Mouse (Mus musculus) kidney, postnatal 0 days (tissue): ENCODE measurements at regions not wholly inside any gene's neighbourhood (a gene's known extent, or its start where the extent isn't known, plus 50 kb on each side); places are given as distances from the start of the nearest gene placed in this dataset.

ENCODE experiments used
- ATAC-seq: fragments of 200-750 bp; cut with Nextera tagmentation; replicated peaks from 2 replicates; pipeline ENCODE4 v1.8.0; 2017; ENCODE audit warnings: low read depth, moderate number of reproducible peaks, moderate TSS enrichment, moderate library complexity; ENCODE audit not compliant: low FRiP score
- DNase-seq: peaks from one replicate; pipeline ENCODE4 v3.0.0-alpha.2; 2016; ENCODE audit warnings: low spot score
- H3K27ac ChIP-seq: fragments of 300-500 bp; sonication (generic); 2 replicates; pipeline ENCODE4 v1.5.1; 2014; ENCODE audit warnings: mild to moderate bottlenecking
- H3K27me3 ChIP-seq: fragments of 300-500 bp; sonication (generic); 2 replicates; pipeline ENCODE4 v1.6.1; 2014; ENCODE audit warnings: low read length, mixed read lengths; ENCODE audit not compliant: insufficient read depth
- H3K36me3 ChIP-seq: fragments of 300-500 bp; sonication (generic); 2 replicates; pipeline ENCODE4 v1.6.1; 2014; ENCODE audit warnings: low read length, mixed read lengths; ENCODE audit not compliant: insufficient read depth
- H3K4me1 ChIP-seq: fragments of 300-500 bp; sonication (generic); replicated peaks from 2 replicates; pipeline ENCODE4 v1.6.1; 2014; ENCODE audit warnings: antibody characterized with exemption, low read length, mixed read lengths; ENCODE audit not compliant: insufficient read depth
- H3K4me2 ChIP-seq: fragments of 300-500 bp; sonication (generic); 2 replicates; pipeline ENCODE4 v1.6.1; 2014; ENCODE audit warnings: mild to moderate bottlenecking, low read length, moderate library complexity, mixed read lengths
- H3K4me3 ChIP-seq: fragments of 300-500 bp; sonication (generic); replicated peaks from 2 replicates; pipeline ENCODE4 v1.5.1; 2014; ENCODE audit warnings: low read depth, low read length
- H3K9ac ChIP-seq: fragments of 300-500 bp; sonication (generic); 2 replicates; pipeline ENCODE4 v1.6.1; 2014; ENCODE audit warnings: low read depth, low read length
- H3K9me3 ChIP-seq: fragments of 300-500 bp; sonication (generic); replicated peaks from 2 replicates; pipeline ENCODE4 v1.6.1; 2016; ENCODE audit warnings: low read length, inconsistent platforms, mixed read lengths
- CTCF ChIP-seq: IDR thresholded peaks from 2 replicates; pipeline ENCODE4 v1.5.1; 2016; ENCODE audit warnings: antibody characterized with exemption, low read depth, mild to moderate bottlenecking, moderate library complexity
- WGBS: fragments of 180-500 bp; shearing (Covaris S2); extraction: QIAGEN DNeasy Blood & Tissue Kit; methylation state at CpG from one replicate; pipeline ENCODE4 v1.1.7; 2014; 5-methylcytosine and 5-hydroxymethylcytosine counted together

GRCm38 (mm10) chr16:65672116-65672515, 109.6 kb upstream of the Chmp2b start:
- no peaks in the 10 kb centered on the region for H3K4me1 ChIP-seq
- TF ChIP-seq CTCF: no peak
- no peak overlapping the region for H3K27ac ChIP-seq
- no peak overlapping the region for H3K4me2 ChIP-seq
- H3K27me3 ChIP-seq: no peaks in the 10 kb centered on the region
- ATAC-seq (no peak; the same call in 1 of the 2 replicates), DNase-seq (no peak)
- H3K4me3 ChIP-seq: no peak overlapping the region
- no peak overlapping the region for H3K9ac ChIP-seq
- no peaks in the 10 kb centered on the region for H3K36me3 ChIP-seq
- no peaks in the 10 kb centered on the region for H3K9me3 ChIP-seq
- WGBS: 85% methylated on average over 2 of the region's 2 CpGs

GRCm38 (mm10) chr16:65683089-65683488, 120.6 kb upstream of the Chmp2b start:
- Histone ChIP-seq H3K27me3 (no peaks in the 10 kb centered on the region), H3K9ac (no peak overlapping the region), H3K4me1 (no peaks in the 10 kb centered on the region), H3K36me3 (no peaks in the 10 kb centered on the region), H3K4me2 (no peak overlapping the region), H3K27ac (no peak overlapping the region), H3K9me3 (no peaks in the 10 kb centered on the region), H3K4me3 (no peak overlapping the region)
- DNase-seq: no peak
- no peak for TF ChIP-seq CTCF
- 71% methylated on average over 7 of the region's 7 CpGs for WGBS
- no peak for ATAC-seq

GRCm38 (mm10) chr16:65683703-65684320, 121.3 kb upstream of the Chmp2b start:
- no peak overlapping the region for H3K27ac ChIP-seq
- H3K27me3 ChIP-seq: no peaks in the 10 kb centered on the region
- no peak for TF ChIP-seq CTCF
- no peak overlapping the region for H3K4me3 ChIP-seq
- H3K4me2 ChIP-seq: no peak overlapping the region
- no peak overlapping the region for H3K9ac ChIP-seq
- ATAC-seq: no peak
- no peaks in the 10 kb centered on the region for H3K4me1 ChIP-seq
- H3K9me3 ChIP-seq: no peaks in the 10 kb centered on the region
- no peaks in the 10 kb centered on the region for H3K36me3 ChIP-seq
- no peak for DNase-seq

- ATAC-seq (no peak; the same call in 1 of the 2 replicates), DNase-seq (no peak)
- no peak overlapping the region for H3K4me2 ChIP-seq
- H3K27me3 ChIP-seq: no peaks in the 10 kb centered on the region
- no peaks in the 10 kb centered on the region for H3K36me3 ChIP-seq
- H3K4me3 ChIP-seq: no peak overlapping the region
- 66% methylated on average over 2 of the region's 2 CpGs for WGBS
- H3K27ac ChIP-seq: no peak overlapping the region
- H3K9ac ChIP-seq: no peak overlapping the region
- no peak for TF ChIP-seq CTCF
- H3K9me3 ChIP-seq: no peaks in the 10 kb centered on the region
- H3K4me1 ChIP-seq: no peaks in the 10 kb centered on the region
These were observed 121.4 kb upstream of the Vgll3 start for GRCm38 (mm10) chr16:65693626-65694025.

- DNase-seq (peak; percentile 33), ATAC-seq (no peak)
- H3K27me3 ChIP-seq: no peaks in the 10 kb centered on the region
- no peak overlapping the region for H3K4me2 ChIP-seq
- H3K9me3 ChIP-seq: no peaks in the 10 kb centered on the region
- H3K9ac ChIP-seq: no peak overlapping the region
- no peaks in the 10 kb centered on the region for H3K4me1 ChIP-seq
- TF ChIP-seq CTCF: peak; percentile 61
- H3K4me3 ChIP-seq: no peak overlapping the region
- no peak overlapping the region for H3K27ac ChIP-seq
- H3K36me3 ChIP-seq: no peaks in the 10 kb centered on the region
These were observed 99.4 kb upstream of the Vgll3 start for GRCm38 (mm10) chr16:65715631-65716030.

- H3K9ac ChIP-seq: no peak overlapping the region
- ATAC-seq (no peak), DNase-seq (peak; percentile 52)
These were observed 96.1 kb upstream of the Vgll3 start for GRCm38 (mm10) chr16:65718791-65719472.

More at GRCm38 (mm10) chr16:65718791-65719472, 96.1 kb upstream of the Vgll3 start:
- H3K36me3 ChIP-seq: no peaks in the 10 kb centered on the region
- H3K9me3 ChIP-seq: no peaks in the 10 kb centered on the region
- WGBS: 51% methylated on average over 6 of the region's 6 CpGs
- no peaks in the 10 kb centered on the region for H3K4me1 ChIP-seq
- no peak overlapping the region for H3K4me2 ChIP-seq
- no peak overlapping the region for H3K4me3 ChIP-seq
- H3K27me3 ChIP-seq: no peaks in the 10 kb centered on the region
- no peak overlapping the region for H3K27ac ChIP-seq
- TF ChIP-seq CTCF: no peak
